Mouse (Mus musculus): ENCODE data around the gene 1700025C18Rik.
A peak's percentile ranks its signal among the peaks of the same experiment; 100 is the strongest.

Gene 1700025C18Rik

GRCm38 (mm10) chr2:165090650-165091049 lies at the start of gene 1700025C18Rik:
Gene 1700025C18Rik, minus strand, starts transcription at chr2:165090750.
- DNase-seq (ENCODE audit: low read depth, low spot score), result no peak

GRCm38 (mm10) chr2:165136049-165136448 lies 45.5 kb upstream of the 1700025C18Rik start:
- no peak for DNase-seq (ENCODE audit: low read depth, low spot score)

- no peak for DNase-seq (ENCODE audit: low read depth, low spot score)
These were observed 43.0 kb upstream of the 1700025C18Rik start for GRCm38 (mm10) chr2:165133566-165133965.

- no peak for DNase-seq (ENCODE audit: low read depth, low spot score)
These were observed 40.9 kb upstream of the 1700025C18Rik start for GRCm38 (mm10) chr2:165131428-165131827.

- no peak for DNase-seq (ENCODE audit: low read depth, low spot score)
These were observed 38.6 kb upstream of the 1700025C18Rik start for GRCm38 (mm10) chr2:165129189-165129588.

- DNase-seq (ENCODE audit: low read depth, low spot score), result no peak
These were observed 36.5 kb upstream of the 1700025C18Rik start for GRCm38 (mm10) chr2:165126896-165127562.

GRCm38 (mm10) chr2:165121206-165121840 lies 30.8 kb upstream of the 1700025C18Rik start:
- DNase-seq (ENCODE audit: low read depth, low spot score), result peak; percentile 18

- no peak for DNase-seq (ENCODE audit: low read depth, low spot score)
These were observed 30.2 kb upstream of the 1700025C18Rik start for GRCm38 (mm10) chr2:165120765-165121164.

GRCm38 (mm10) chr2:165113733-165114132 lies 23.2 kb upstream of the 1700025C18Rik start:
- DNase-seq (ENCODE audit: low read depth, low spot score), result no peak

- no peak for DNase-seq (ENCODE audit: low read depth, low spot score)
These were observed 21.6 kb upstream of the 1700025C18Rik start for GRCm38 (mm10) chr2:165112149-165112548.

GRCm38 (mm10) chr2:165106585-165106984 lies 16.0 kb upstream of the 1700025C18Rik start:
- no peak for DNase-seq (ENCODE audit: low read depth, low spot score)

- DNase-seq (ENCODE audit: low read depth, low spot score), result no peak
These were observed 15.0 kb upstream of the 1700025C18Rik start for GRCm38 (mm10) chr2:165105513-165106079.

- DNase-seq (ENCODE audit: low read depth, low spot score), result peak; percentile 11
These were observed 12.4 kb upstream of the 1700025C18Rik start for GRCm38 (mm10) chr2:165102920-165103319.

- no peak for DNase-seq (ENCODE audit: low read depth, low spot score)
These were observed 10.2 kb upstream of the 1700025C18Rik start for GRCm38 (mm10) chr2:165100749-165101148.

- no peak for DNase-seq (ENCODE audit: low read depth, low spot score)
These were observed 8.3 kb upstream of the 1700025C18Rik start for GRCm38 (mm10) chr2:165098861-165099260.

GRCm38 (mm10) chr2:165096367-165096766 lies 5.8 kb upstream of the 1700025C18Rik start:
- no peak for DNase-seq (ENCODE audit: low read depth, low spot score)

- DNase-seq (ENCODE audit: low read depth, low spot score), result no peak
These were observed 1.8 kb upstream of the 1700025C18Rik start for GRCm38 (mm10) chr2:165092393-165092792.

GRCm38 (mm10) chr2:165091433-165091965 lies 949 bp upstream of the 1700025C18Rik start:
- no peak for DNase-seq (ENCODE audit: low read depth, low spot score)

- no peak for DNase-seq (ENCODE audit: low read depth, low spot score)
These were observed 1.1 kb downstream of the 1700025C18Rik start for GRCm38 (mm10) chr2:165089470-165089869.

- DNase-seq (ENCODE audit: low read depth, low spot score), result no peak
These were observed 3.9 kb downstream of the 1700025C18Rik start for GRCm38 (mm10) chr2:165086634-165087033.

GRCm38 (mm10) chr2:165081257-165081656 lies 9.3 kb downstream of the 1700025C18Rik start:
- DNase-seq (ENCODE audit: low read depth, low spot score), result no peak

GRCm38 (mm10) chr2:165080657-165081056 lies 9.9 kb downstream of the 1700025C18Rik start:
- no peak for DNase-seq (ENCODE audit: low read depth, low spot score)

GRCm38 (mm10) chr2:165078605-165079004 lies 11.9 kb downstream of the 1700025C18Rik start:
- DNase-seq (ENCODE audit: low read depth, low spot score), result peak; percentile 56

All from 3T3-L1 (cell line).